Mouse (Mus musculus): Measurements from ENCODE around the gene Adamtsl3. TPM values are rescaled to one million over a fixed set of nuclear protein-coding genes. Genes with fewer than 3 reads are reported as not detected.

Gene Adamtsl3
- polyA plus RNA-seq, 1 experiment = 0.34 TPM

- no peak for TF ChIP-seq CTCF (IDR thresholded peaks at IDR 0.05; ENCODE audit: low read depth, low read length)
- no peak for TF ChIP-seq EP300 (IDR thresholded peaks at IDR 0.05; ENCODE audit: insufficient read depth, low read depth, low read length)
- no peak for TF ChIP-seq POLR2A (IDR thresholded peaks at IDR 0.05; ENCODE audit: insufficient read depth, low read length)
- H3K4me3 ChIP-seq (ENCODE audit: low read depth, low read length) = no peak overlapping the region
These were observed 158.7 kb downstream of the Adamtsl3 start for GRCm38 (mm10) chr7:82494220-82494619.

DNA sequence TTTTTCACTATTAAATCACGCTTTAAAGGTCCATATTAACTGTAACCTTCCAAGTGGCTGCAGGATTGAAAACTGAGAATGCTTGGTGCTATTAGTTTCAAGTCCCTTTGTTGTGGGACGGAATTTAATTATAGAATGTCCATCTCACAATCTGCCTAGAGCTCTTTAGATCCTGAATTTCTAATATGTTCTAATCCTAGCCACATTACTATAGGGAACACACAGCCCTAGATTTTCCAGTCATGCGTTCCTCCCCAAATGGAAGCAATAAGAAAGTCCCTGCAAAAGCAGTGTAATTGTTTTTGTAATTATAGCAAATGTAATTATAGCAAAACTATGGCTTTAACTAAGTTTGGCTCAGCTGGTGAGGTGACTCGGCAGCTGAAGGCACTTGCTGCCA lies 161.6 kb downstream of the Adamtsl3 start:
- H3K27ac ChIP-seq (ENCODE audit: insufficient read depth, low read length) = no peak overlapping the region
- H3K9ac ChIP-seq (ENCODE audit: low read depth, poor library complexity, severe bottlenecking) = no peak overlapping the region
- no peak overlapping the region for H3K4me3 ChIP-seq (ENCODE audit: low read depth, low read length)
- H3K9me3 ChIP-seq (replicated peaks; ENCODE audit: control insufficient read depth, insufficient read depth, low read length, poor library complexity, severe bottlenecking) = no peaks in the 10 kb centered on the region
- no peaks in the 10 kb centered on the region for H3K36me3 ChIP-seq (ENCODE audit: control insufficient read depth, insufficient read depth, low read length, poor library complexity, severe bottlenecking)
- H3K4me1 ChIP-seq (ENCODE audit: control insufficient read depth, insufficient read depth, low read length) = no peaks in the 10 kb centered on the region
- no peak for TF ChIP-seq POLR2A (IDR thresholded peaks at IDR 0.05; ENCODE audit: insufficient read depth, low read length)
- TF ChIP-seq CTCF (IDR thresholded peaks at IDR 0.05; ENCODE audit: low read depth, low read length) = no peak
- no peak for TF ChIP-seq EP300 (IDR thresholded peaks at IDR 0.05; ENCODE audit: insufficient read depth, low read depth, low read length)
- H3K27me3 ChIP-seq (ENCODE audit: control insufficient read depth, insufficient read depth, low read length, poor library complexity, severe bottlenecking) = no peaks in the 10 kb centered on the region

More at GRCm38 (mm10) chr7:82494220-82494619, 158.7 kb downstream of the Adamtsl3 start:
- H3K36me3 ChIP-seq (ENCODE audit: control insufficient read depth, insufficient read depth, low read length, poor library complexity, severe bottlenecking) = no peaks in the 10 kb centered on the region
- H3K27me3 ChIP-seq (ENCODE audit: control insufficient read depth, insufficient read depth, low read length, poor library complexity, severe bottlenecking) = no peaks in the 10 kb centered on the region
- no peaks in the 10 kb centered on the region for H3K9me3 ChIP-seq (replicated peaks; ENCODE audit: control insufficient read depth, insufficient read depth, low read length, poor library complexity, severe bottlenecking)
- no peak overlapping the region for H3K9ac ChIP-seq (ENCODE audit: low read depth, poor library complexity, severe bottlenecking)
- no peak overlapping the region for H3K27ac ChIP-seq (ENCODE audit: insufficient read depth, low read length)
- no peaks in the 10 kb centered on the region for H3K4me1 ChIP-seq (ENCODE audit: control insufficient read depth, insufficient read depth, low read length)

- Histone ChIP-seq H3K4me3 (ENCODE audit: low read depth, low read length) (no peak overlapping the region), H3K9me3 (replicated peaks; ENCODE audit: control insufficient read depth, insufficient read depth, low read length, poor library complexity, severe bottlenecking) (no peaks in the 10 kb centered on the region), H3K9ac (ENCODE audit: low read depth, poor library complexity, severe bottlenecking) (no peak overlapping the region), H3K4me1 (ENCODE audit: control insufficient read depth, insufficient read depth, low read length) (no peaks in the 10 kb centered on the region), H3K27ac (ENCODE audit: insufficient read depth, low read length) (no peak overlapping the region), H3K27me3 (ENCODE audit: control insufficient read depth, insufficient read depth, low read length, poor library complexity, severe bottlenecking) (no peaks in the 10 kb centered on the region), H3K36me3 (ENCODE audit: control insufficient read depth, insufficient read depth, low read length, poor library complexity, severe bottlenecking) (no peaks in the 10 kb centered on the region)
- no peak for TF ChIP-seq POLR2A (IDR thresholded peaks at IDR 0.05; ENCODE audit: insufficient read depth, low read length)
These were observed 165.8 kb downstream of the Adamtsl3 start for GRCm38 (mm10) chr7:82501306-82501705.

DNA sequence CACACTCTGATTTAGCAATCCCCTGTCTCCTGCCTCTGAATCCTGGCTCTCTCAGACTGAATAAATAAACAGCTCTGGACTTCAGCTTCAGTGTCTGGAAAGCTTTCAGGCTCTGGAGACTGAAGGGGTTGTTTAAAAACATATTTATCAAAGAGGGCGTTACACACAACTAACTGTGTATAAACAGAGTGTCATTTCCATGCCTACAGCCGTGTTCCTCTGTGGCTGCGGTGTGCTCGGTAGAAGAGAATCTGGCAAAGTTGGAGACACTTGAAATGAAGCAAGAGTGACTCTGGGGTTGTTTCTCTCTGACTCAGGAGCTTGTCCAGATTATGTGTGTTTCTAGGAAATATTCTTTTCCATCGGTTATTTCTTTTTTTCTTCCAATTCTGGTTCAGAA lies 167.0 kb downstream of the Adamtsl3 start:
- TF ChIP-seq POLR2A (IDR thresholded peaks at IDR 0.05; ENCODE audit: insufficient read depth, low read length) = no peak
- no peak for TF ChIP-seq CTCF (IDR thresholded peaks at IDR 0.05; ENCODE audit: low read depth, low read length)
- TF ChIP-seq EP300 (IDR thresholded peaks at IDR 0.05; ENCODE audit: insufficient read depth, low read depth, low read length) = no peak
- no peak overlapping the region for H3K4me3 ChIP-seq (ENCODE audit: low read depth, low read length)

GRCm38 (mm10) chr7:82504101-82504500 lies 168.6 kb downstream of the Adamtsl3 start:
- no peak overlapping the region for H3K4me3 ChIP-seq (ENCODE audit: low read depth, low read length)
- no peaks in the 10 kb centered on the region for H3K4me1 ChIP-seq (ENCODE audit: control insufficient read depth, insufficient read depth, low read length)
- no peaks in the 10 kb centered on the region for H3K9me3 ChIP-seq (replicated peaks; ENCODE audit: control insufficient read depth, insufficient read depth, low read length, poor library complexity, severe bottlenecking)
- H3K36me3 ChIP-seq (ENCODE audit: control insufficient read depth, insufficient read depth, low read length, poor library complexity, severe bottlenecking) = no peaks in the 10 kb centered on the region
- TF ChIP-seq POLR2A (IDR thresholded peaks at IDR 0.05; ENCODE audit: insufficient read depth, low read length) (no peak), CTCF (IDR thresholded peaks at IDR 0.05; ENCODE audit: low read depth, low read length) (peak; percentile 72), EP300 (IDR thresholded peaks at IDR 0.05; ENCODE audit: insufficient read depth, low read depth, low read length) (no peak)
- no peak overlapping the region for H3K9ac ChIP-seq (ENCODE audit: low read depth, poor library complexity, severe bottlenecking)
- no peaks in the 10 kb centered on the region for H3K27me3 ChIP-seq (ENCODE audit: control insufficient read depth, insufficient read depth, low read length, poor library complexity, severe bottlenecking)
- no peak overlapping the region for H3K27ac ChIP-seq (ENCODE audit: insufficient read depth, low read length)

More for the DNA sequence above, 167.0 kb downstream of the Adamtsl3 start:
- Histone ChIP-seq H3K27ac (ENCODE audit: insufficient read depth, low read length) (no peak overlapping the region), H3K9me3 (replicated peaks; ENCODE audit: control insufficient read depth, insufficient read depth, low read length, poor library complexity, severe bottlenecking) (no peaks in the 10 kb centered on the region), H3K4me1 (ENCODE audit: control insufficient read depth, insufficient read depth, low read length) (no peaks in the 10 kb centered on the region), H3K36me3 (ENCODE audit: control insufficient read depth, insufficient read depth, low read length, poor library complexity, severe bottlenecking) (no peaks in the 10 kb centered on the region), H3K9ac (ENCODE audit: low read depth, poor library complexity, severe bottlenecking) (no peak overlapping the region), H3K27me3 (ENCODE audit: control insufficient read depth, insufficient read depth, low read length, poor library complexity, severe bottlenecking) (no peaks in the 10 kb centered on the region)

DNA sequence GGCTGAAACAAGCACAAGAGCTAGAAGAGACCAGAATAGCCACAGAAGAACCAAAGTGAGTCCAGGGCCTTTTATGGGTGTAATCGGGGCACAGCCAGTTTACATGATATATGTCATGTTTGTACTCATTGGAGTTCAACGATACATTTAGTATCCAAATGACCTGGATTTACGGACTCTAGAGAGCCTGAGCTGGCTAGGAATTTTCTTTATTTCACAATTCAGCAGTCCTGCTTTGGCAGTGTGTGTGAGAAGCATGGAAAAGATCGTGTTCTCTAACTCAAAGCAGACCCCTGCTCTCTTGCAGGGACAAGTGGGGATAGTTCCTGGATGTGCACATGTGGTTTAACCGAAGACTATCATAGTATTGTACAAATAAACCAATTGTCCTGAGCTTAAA lies 195.1 kb downstream of the Adamtsl3 start:
- no peak overlapping the region for H3K4me3 ChIP-seq (ENCODE audit: low read depth, low read length)
- H3K36me3 ChIP-seq (ENCODE audit: control insufficient read depth, insufficient read depth, low read length, poor library complexity, severe bottlenecking) = no peaks in the 10 kb centered on the region
- no peak overlapping the region for H3K9ac ChIP-seq (ENCODE audit: low read depth, poor library complexity, severe bottlenecking)
- H3K4me1 ChIP-seq (ENCODE audit: control insufficient read depth, insufficient read depth, low read length) = no peaks in the 10 kb centered on the region
- TF ChIP-seq CTCF (IDR thresholded peaks at IDR 0.05; ENCODE audit: low read depth, low read length) = no peak
- H3K27ac ChIP-seq (ENCODE audit: insufficient read depth, low read length) = no peak overlapping the region
- no peaks in the 10 kb centered on the region for H3K27me3 ChIP-seq (ENCODE audit: control insufficient read depth, insufficient read depth, low read length, poor library complexity, severe bottlenecking)
- H3K9me3 ChIP-seq (replicated peaks; ENCODE audit: control insufficient read depth, insufficient read depth, low read length, poor library complexity, severe bottlenecking) = no peaks in the 10 kb centered on the region

Measured in ES-Bruce4 (cell line).